Mouse (Mus musculus) hindbrain, embryonic 12.5 days (tissue): ENCODE results near the gene Bcl3. TPM values are rescaled to one million over a fixed set of nuclear protein-coding genes. Genes with fewer than 3 reads are reported as not detected.

Experiments
- ATAC-seq: fragments of 200-750 bp; cut with Nextera tagmentation; 2 replicates; pipeline ENCODE4 v1.8.0; 2017; ENCODE audit warnings: moderate TSS enrichment; ENCODE audit not compliant: low FRiP score
- H3K27ac ChIP-seq: fragments of 300-500 bp; sonication (generic); 2 replicates; pipeline ENCODE4 v1.5.1; 2016; ENCODE audit warnings: mild to moderate bottlenecking
- H3K27me3 ChIP-seq: fragments of 300-500 bp; sonication (generic); 2 replicates; pipeline ENCODE4 v1.6.1; 2016; ENCODE audit warnings: mild to moderate bottlenecking
- H3K36me3 ChIP-seq: fragments of 300-500 bp; sonication (generic); 2 replicates; pipeline ENCODE4 v1.6.1; 2016; ENCODE audit warnings: mild to moderate bottlenecking
- H3K4me1 ChIP-seq: fragments of 300-500 bp; sonication (generic); 2 replicates; pipeline ENCODE4 v1.6.1; 2016
- H3K4me2 ChIP-seq: fragments of 300-500 bp; sonication (generic); replicated peaks from 2 replicates; pipeline ENCODE4 v1.6.1; 2016; ENCODE audit warnings: mild to moderate bottlenecking
- H3K4me3 ChIP-seq: fragments of 300-500 bp; sonication (generic); 2 replicates; pipeline ENCODE4 v1.5.1; 2016; ENCODE audit warnings: mild to moderate bottlenecking
- H3K9ac ChIP-seq: fragments of 300-500 bp; sonication (generic); 2 replicates; pipeline ENCODE4 v1.6.1; 2016; ENCODE audit warnings: mild to moderate bottlenecking, moderate library complexity
- H3K9me3 ChIP-seq: fragments of 300-500 bp; sonication (generic); replicated peaks from 2 replicates; pipeline ENCODE4 v1.6.1; 2016; ENCODE audit warnings: mild to moderate bottlenecking
- WGBS: fragments of 180-500 bp; shearing (Covaris S2); methylation state at CpG from one replicate; pipeline ENCODE4 v1.1.7; 2016; 5-methylcytosine and 5-hydroxymethylcytosine counted together
- polyA plus RNA-seq: library from polyadenylated mRNA; unstranded; fragments of >200 nt; fragmentation: Nextera tagmentation; extraction: Ambion mirVana; gene quantifications from 2 replicates; pipeline ENCODE4 v1.2.1, GENCODE M21; 2016

Gene Bcl3
- 1.1 and 2.1 TPM in 2 replicates for polyA plus RNA-seq

- Histone ChIP-seq H3K4me1 (peaks cover 13% of the 10 kb centered on the region), H3K27me3 (peaks cover 71% of the 10 kb centered on the region), H3K27ac (no peak within 1 kb of the TSS), H3K9me3 (no peaks in the 10 kb centered on the region), H3K4me2 (peak within 1 kb of the TSS; percentile 56), H3K36me3 (no peaks in the 10 kb centered on the region), H3K9ac (peak within 1 kb of the TSS; percentile 56), H3K4me3 (peak within 1 kb of the TSS; percentile 32)
- 2% methylated on average over 41 of the region's 42 CpGs for WGBS
- no peak for ATAC-seq
These were observed at the start of gene Bcl3 for GRCm38 (mm10) chr7:19822604-19823058. Gene Bcl3, minus strand, starts transcription at chr7:19822770.

DNA sequence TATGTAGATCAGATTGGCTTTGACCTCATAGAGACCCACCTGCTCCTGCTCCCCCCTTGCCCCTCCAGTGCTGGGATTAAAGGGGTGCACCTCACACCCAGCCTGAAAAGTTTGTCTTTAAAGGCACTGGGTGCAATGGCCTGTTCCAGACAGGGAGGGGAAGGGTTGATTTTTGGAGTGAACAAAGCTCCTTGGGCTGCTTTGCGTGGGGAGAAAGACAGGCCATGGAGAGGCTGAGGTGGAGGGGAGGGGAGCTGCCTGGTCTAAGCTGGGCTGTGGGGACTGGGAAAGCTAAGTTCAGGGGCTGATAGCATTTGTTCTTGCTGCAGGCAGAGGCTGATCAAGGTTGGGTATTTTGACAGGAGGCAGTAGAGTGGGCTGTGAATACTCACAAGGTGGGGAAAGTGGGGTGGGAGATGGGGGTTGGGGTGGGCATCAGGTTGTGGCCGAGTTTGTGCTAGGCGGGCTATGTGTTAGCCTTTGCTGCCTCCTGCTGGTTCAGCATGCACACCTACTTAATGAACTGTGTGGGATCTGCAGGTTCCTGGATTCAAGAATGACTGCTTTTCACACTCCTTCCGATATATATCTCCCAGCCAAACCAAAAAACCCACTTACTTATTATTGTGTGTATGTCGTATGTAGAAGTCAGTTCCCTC lies 49.5 kb upstream of the Bcl3 start:
- Histone ChIP-seq H3K4me2 (no peak overlapping the region), H3K27ac (no peak overlapping the region), H3K9ac (no peak overlapping the region), H3K9me3 (no peaks in the 10 kb centered on the region), H3K36me3 (no peaks in the 10 kb centered on the region), H3K27me3 (no peaks in the 10 kb centered on the region), H3K4me3 (no peak overlapping the region), H3K4me1 (no peaks in the 10 kb centered on the region)
- 43% methylated on average over 5 of the region's 5 CpGs for WGBS
- ATAC-seq: no peak

DNA sequence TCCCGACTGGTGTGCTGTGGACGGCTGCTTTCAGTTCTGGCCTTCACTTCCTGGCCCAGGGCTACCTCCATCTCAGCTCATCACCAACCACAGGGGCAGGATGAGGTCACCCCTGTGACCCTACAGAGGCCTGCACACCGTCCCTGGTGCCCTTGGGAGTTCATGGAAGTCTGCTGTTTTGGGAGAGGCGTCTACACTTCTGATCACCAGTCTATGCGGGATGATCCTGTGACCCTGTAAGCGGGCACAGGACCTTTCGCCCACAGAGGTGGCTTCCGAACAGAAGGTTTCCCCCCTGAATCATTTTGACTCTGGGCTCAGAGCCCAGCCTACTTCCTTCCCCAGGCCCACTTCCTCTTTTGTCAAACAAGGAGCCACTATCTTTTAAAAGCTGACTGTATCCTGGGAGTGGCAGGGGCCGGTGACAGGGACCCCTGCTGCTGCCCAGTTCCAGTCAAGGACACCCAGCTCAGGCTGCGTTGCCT lies 48.6 kb upstream of the Bcl3 start:
- Histone ChIP-seq H3K9me3 (no peaks in the 10 kb centered on the region), H3K4me2 (no peak overlapping the region), H3K9ac (no peak overlapping the region), H3K4me3 (no peak overlapping the region), H3K27ac (no peak overlapping the region), H3K36me3 (no peaks in the 10 kb centered on the region), H3K27me3 (no peaks in the 10 kb centered on the region), H3K4me1 (no peaks in the 10 kb centered on the region)
- no peak for ATAC-seq
- 67% methylated on average over 10 of the region's 10 CpGs for WGBS

- Histone ChIP-seq H3K4me2 (no peak overlapping the region), H3K9me3 (no peaks in the 10 kb centered on the region), H3K4me1 (no peaks in the 10 kb centered on the region), H3K9ac (no peak overlapping the region), H3K27ac (no peak overlapping the region), H3K4me3 (no peak overlapping the region), H3K27me3 (no peaks in the 10 kb centered on the region), H3K36me3 (no peaks in the 10 kb centered on the region)
- WGBS: 89% methylated on average over 16 of the region's 16 CpGs
- ATAC-seq: no peak
These were observed 45.3 kb upstream of the Bcl3 start for GRCm38 (mm10) chr7:19867751-19868399.

DNA sequence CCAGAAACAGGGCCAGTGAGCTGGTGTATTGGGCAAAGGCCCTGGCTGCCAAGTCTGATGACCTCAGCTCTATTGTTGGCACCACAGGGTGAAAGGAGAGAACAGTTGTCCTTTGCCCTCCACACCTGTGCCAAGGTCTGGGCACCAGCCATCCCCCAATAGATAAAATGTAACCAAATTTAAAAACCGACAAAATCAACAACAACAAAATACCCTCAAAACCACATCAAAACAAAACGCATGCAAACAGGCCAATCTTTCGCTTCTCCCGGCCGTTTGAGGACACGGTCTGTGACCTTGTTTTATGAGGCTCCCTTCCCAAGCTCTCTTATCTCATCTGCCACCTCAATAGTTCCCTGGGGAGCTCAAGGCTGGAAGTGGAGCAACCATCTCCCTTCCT lies 43.9 kb upstream of the Bcl3 start:
- no peaks in the 10 kb centered on the region for H3K4me1 ChIP-seq
- no peaks in the 10 kb centered on the region; the same call in 1 of the 2 replicates for H3K9me3 ChIP-seq
- 87% methylated on average over 6 of the region's 6 CpGs for WGBS
- no peak overlapping the region for H3K27ac ChIP-seq
- H3K9ac ChIP-seq: no peak overlapping the region
- H3K4me2 ChIP-seq: no peak overlapping the region
- no peaks in the 10 kb centered on the region for H3K27me3 ChIP-seq
- H3K36me3 ChIP-seq: no peaks in the 10 kb centered on the region
- no peak for ATAC-seq
- H3K4me3 ChIP-seq: no peak overlapping the region

DNA sequence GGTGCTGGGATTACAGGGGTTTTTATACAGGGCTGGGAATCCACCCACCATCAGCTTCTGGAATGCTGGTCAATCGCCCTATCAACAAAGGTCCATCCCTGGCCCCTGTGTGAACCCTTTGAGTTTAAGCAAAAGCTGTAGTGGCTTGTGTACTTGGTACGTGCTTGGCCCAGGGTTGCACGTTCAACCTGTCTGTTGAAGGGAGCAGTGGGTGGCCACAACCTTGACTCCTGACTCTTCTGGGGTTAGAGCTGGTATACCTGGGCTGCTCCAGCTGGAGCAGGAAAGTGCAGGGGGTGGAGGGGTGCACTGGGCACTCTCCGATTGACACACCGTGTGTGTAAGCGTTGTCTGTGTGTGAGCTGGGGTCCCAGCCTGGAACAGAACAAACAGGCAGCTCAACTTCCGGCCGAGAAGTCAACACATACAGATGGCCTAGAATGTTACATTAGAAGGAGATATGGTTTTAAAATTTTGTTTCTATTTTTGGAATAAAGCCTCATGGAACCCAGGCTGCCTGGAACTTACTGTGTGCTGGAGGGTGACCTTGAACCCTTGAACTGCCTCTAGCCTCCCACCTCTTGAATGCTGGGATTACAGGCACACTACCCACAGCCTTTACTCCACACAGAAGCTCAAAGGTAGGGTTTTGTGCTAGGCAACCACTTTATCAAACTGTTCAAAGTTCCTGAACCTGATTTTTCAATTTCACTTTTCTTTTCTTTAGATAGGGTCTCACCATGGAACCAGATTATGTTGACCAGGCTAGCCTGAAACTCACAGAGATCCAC lies 42.9 kb upstream of the Bcl3 start:
- Histone ChIP-seq H3K27me3 (no peaks in the 10 kb centered on the region), H3K4me1 (no peaks in the 10 kb centered on the region), H3K9me3 (no peaks in the 10 kb centered on the region; the same call in 1 of the 2 replicates), H3K4me2 (no peak overlapping the region), H3K27ac (no peak overlapping the region), H3K9ac (no peak overlapping the region), H3K4me3 (no peak overlapping the region), H3K36me3 (no peaks in the 10 kb centered on the region)
- 82% methylated on average over 8 of the region's 8 CpGs for WGBS
- ATAC-seq: no peak

DNA sequence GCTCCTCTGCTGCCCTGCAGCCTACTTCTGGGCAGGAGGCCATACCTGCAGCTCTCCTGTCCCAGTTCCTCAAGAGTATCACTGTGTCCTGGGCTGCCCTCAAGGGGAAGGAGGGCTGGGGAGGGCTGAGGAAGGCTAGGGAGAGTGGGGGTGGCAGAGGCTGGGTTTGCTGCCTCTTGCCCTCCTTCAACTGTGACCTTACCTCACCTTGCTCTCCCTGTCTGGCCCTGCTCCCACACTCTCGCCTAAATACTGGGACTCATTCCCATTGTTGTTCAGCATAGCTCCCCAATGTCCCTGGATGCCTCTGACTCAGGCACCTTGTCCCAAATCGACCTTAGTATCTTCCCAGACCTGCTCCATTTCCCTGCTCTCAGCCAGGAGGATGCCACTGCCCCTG lies 41.7 kb upstream of the Bcl3 start:
- no peak overlapping the region for H3K4me2 ChIP-seq
- WGBS: 47% methylated on average over 2 of the region's 2 CpGs
- H3K4me1 ChIP-seq: no peaks in the 10 kb centered on the region
- no peak for ATAC-seq
- H3K9me3 ChIP-seq: no peaks in the 10 kb centered on the region; the same call in 1 of the 2 replicates
- no peaks in the 10 kb centered on the region for H3K36me3 ChIP-seq
- H3K4me3 ChIP-seq: no peak overlapping the region
- no peak overlapping the region for H3K27ac ChIP-seq
- no peak overlapping the region for H3K9ac ChIP-seq
- H3K27me3 ChIP-seq: no peaks in the 10 kb centered on the region

- no peak for ATAC-seq
- no peaks in the 10 kb centered on the region for H3K27me3 ChIP-seq
- H3K9ac ChIP-seq: no peak within 1 kb of the TSS
- no peaks in the 10 kb centered on the region for H3K4me1 ChIP-seq
- no peaks in the 10 kb centered on the region; the same call in 1 of the 2 replicates for H3K9me3 ChIP-seq
- H3K4me3 ChIP-seq: no peak within 1 kb of the TSS
- H3K4me2 ChIP-seq: no peak within 1 kb of the TSS
- WGBS: 83% methylated on average over 9 of the region's 9 CpGs
- no peak within 1 kb of the TSS for H3K27ac ChIP-seq
- H3K36me3 ChIP-seq: no peaks in the 10 kb centered on the region
These were observed 38.6 kb upstream of the Bcl3 start, which contains the start of gene Ceacam16 for GRCm38 (mm10) chr7:19861199-19861598. Gene Ceacam16, minus strand, starts transcription at chr7:19861299.

DNA sequence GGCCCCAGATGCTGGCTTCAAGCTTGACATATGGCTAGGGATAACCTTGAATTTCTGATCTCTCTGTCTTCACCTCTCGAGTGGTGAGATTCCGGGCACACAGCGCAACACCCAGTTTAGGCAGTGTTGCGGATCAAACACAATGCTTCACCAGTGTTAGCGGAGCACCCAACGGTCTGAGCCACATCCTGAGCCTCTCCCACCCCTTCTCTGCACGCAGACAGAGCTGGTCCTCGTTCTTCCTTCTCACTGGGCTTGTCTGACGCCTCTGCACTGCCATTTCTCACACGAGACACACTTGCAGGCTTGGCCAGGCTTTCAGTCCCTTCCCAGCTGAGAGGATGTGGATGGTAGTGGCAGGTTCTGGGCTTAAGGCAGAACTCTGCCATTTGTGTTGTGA lies 37.2 kb upstream of the Bcl3 start:
- WGBS: 74% methylated on average over 10 of the region's 10 CpGs
- no peaks in the 10 kb centered on the region for H3K27me3 ChIP-seq
- no peak overlapping the region for H3K4me2 ChIP-seq
- H3K9ac ChIP-seq: no peak overlapping the region
- H3K4me3 ChIP-seq: no peak overlapping the region
- no peak overlapping the region for H3K27ac ChIP-seq
- no peak for ATAC-seq
- no peaks in the 10 kb centered on the region for H3K4me1 ChIP-seq
- no peaks in the 10 kb centered on the region; the same call in 1 of the 2 replicates for H3K9me3 ChIP-seq
- no peaks in the 10 kb centered on the region for H3K36me3 ChIP-seq

GRCm38 (mm10) chr7:19856283-19856682 lies 33.7 kb upstream of the Bcl3 start:
- Histone ChIP-seq H3K27me3 (peaks cover 24% of the 10 kb centered on the region), H3K4me3 (no peak overlapping the region), H3K4me2 (no peak overlapping the region), H3K9ac (no peak overlapping the region), H3K27ac (no peak overlapping the region), H3K36me3 (no peaks in the 10 kb centered on the region), H3K4me1 (0 out of 2 replicates have a peak, but pooled peaks cover 6% of the 10 kb centered on the region), H3K9me3 (no peaks in the 10 kb centered on the region)
- WGBS: 84% methylated on average over 6 of the region's 6 CpGs
- ATAC-seq: no peak

DNA sequence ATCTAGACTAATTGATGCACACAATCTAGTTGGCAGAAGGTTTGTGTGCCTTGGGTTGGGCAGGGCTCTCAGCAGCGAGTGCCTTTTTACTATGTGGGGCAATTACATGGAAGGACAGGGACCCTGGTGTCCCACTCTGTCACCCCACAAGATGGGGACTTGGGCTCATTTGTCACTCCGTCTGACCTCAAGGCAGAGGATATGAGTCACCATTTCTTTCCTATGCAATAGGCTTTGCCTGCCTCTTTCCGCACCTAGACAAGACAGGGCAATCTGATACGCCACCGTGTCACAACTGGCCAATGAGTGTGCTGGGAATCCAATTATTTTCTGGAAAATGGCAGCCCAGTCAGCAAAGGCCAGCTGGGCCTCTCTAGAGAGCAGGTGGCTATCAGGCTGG lies 33.1 kb upstream of the Bcl3 start:
- no peak for ATAC-seq
- 84% methylated on average over 5 of the region's 5 CpGs for WGBS

DNA sequence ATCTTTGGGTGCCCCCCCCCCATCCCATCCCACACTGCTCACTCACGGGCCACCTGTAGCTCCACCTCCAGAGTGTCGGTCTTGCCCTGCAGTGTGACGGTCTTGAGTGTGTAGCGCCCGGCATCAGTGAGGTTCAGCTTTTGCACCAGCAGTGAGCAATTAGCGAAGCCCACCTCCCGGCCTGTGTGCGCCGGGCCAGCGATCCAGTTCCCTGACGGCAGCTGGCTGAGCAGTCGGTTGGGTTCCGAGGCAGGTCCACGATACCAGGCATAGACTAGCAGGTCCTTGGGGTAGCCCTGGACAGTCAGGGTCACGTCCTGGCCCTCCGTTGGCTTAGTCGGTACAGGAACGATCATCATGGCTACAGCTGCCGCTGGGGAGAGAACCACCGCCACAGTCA lies 31.0 kb upstream of the Bcl3 start:
- Histone ChIP-seq H3K4me1 (0 out of 2 replicates have a peak, but pooled peaks cover 6% of the 10 kb centered on the region), H3K27me3 (peaks cover 31% of the 10 kb centered on the region), H3K9ac (no peak overlapping the region), H3K4me2 (no peak overlapping the region), H3K36me3 (no peaks in the 10 kb centered on the region), H3K4me3 (no peak overlapping the region), H3K27ac (no peak overlapping the region), H3K9me3 (no peaks in the 10 kb centered on the region)
- 86% methylated on average over 20 of the region's 20 CpGs for WGBS
- no peak for ATAC-seq

More for the DNA sequence above, 33.1 kb upstream of the Bcl3 start:
- no peak overlapping the region for H3K4me2 ChIP-seq
- no peak overlapping the region for H3K9ac ChIP-seq
- no peaks in the 10 kb centered on the region for H3K9me3 ChIP-seq
- H3K36me3 ChIP-seq: no peaks in the 10 kb centered on the region
- no peak overlapping the region for H3K27ac ChIP-seq
- H3K27me3 ChIP-seq: peaks cover 27% of the 10 kb centered on the region
- H3K4me1 ChIP-seq: 0 out of 2 replicates have a peak, but pooled peaks cover 6% of the 10 kb centered on the region
- no peak overlapping the region for H3K4me3 ChIP-seq
